Mouse (Mus musculus) liver, postnatal 0 days (tissue): ENCODE measurements around the gene Fbxl4.

Experiments used
- CTCF ChIP-seq: sonication (generic); IDR thresholded peaks from 2 replicates; pipeline ENCODE4 v1.5.1; 2016; ENCODE audit warnings: antibody characterized with exemption, low read depth
- EP300 ChIP-seq: IDR thresholded peaks from 2 replicates; pipeline ENCODE4 v1.6.1; 2016; ENCODE audit warnings: antibody characterized with exemption, low read depth, mild to moderate bottlenecking

DNA sequence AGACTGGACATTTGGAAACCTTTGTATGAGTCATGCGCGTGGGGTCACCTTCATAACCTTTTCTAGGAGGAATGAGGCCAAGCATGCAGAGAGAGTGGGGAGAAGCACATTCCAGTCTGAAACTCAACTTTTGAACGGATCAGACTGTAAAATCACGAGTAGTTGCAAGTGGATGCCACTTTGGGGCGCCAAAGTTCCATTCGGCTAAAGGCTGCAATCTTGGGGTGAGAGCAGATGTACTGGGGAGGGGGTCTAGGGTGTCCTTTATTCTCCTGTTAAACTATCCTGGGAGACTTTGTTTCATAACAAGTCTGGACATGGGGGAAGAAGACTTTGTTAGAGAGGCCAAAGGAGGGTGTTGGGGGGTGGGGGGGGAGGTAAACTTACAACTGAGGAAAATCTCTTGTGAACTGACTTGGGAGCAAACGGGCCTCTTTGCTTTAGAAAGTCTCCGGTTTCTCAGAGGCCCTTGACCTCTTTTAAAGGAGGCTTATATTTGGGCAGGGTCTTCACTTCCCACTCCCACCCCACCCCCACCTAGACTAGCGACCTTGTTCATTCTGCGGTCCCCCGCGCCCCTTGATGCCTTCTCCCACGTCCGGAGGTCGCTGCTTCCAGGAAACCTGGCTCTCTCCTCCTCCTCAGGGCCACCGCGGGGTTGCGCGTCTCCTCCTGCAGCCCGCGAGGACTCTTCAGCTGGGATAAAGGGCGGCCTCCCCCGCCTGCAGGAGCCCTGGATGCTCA lies 119.8 kb downstream of the Fbxl4 start:
- TF ChIP-seq EP300 (no peak), CTCF (peak; percentile 71)
